Mouse (Mus musculus) right cerebral cortex, postnatal 25 days (tissue): ENCODE data around the gene Scaf11.

Source experiments
- DNase-seq: peaks from one replicate; pipeline ENCODE4 v3.0.0; 2022

Gene Scaf11

GRCm38 (mm10) chr15:96395071-96395470 is 65.6 kb downstream of the Scaf11 start:
- no peak for DNase-seq

GRCm38 (mm10) chr15:96392878-96393277 is 67.8 kb downstream of the Scaf11 start:
- no peak for DNase-seq

GRCm38 (mm10) chr15:96388565-96388964 is 72.1 kb downstream of the Scaf11 start:
- DNase-seq, result no peak

GRCm38 (mm10) chr15:96382223-96382622 is 78.4 kb downstream of the Scaf11 start:
- DNase-seq, result no peak

GRCm38 (mm10) chr15:96377701-96378100 is 82.9 kb downstream of the Scaf11 start:
- no peak for DNase-seq

GRCm38 (mm10) chr15:96377263-96377662 is 83.4 kb downstream of the Scaf11 start:
- no peak for DNase-seq

GRCm38 (mm10) chr15:96376214-96376613 is 84.4 kb downstream of the Scaf11 start:
- no peak for DNase-seq

GRCm38 (mm10) chr15:96373161-96373560 is 87.5 kb downstream of the Scaf11 start:
- DNase-seq, result no peak

GRCm38 (mm10) chr15:96372628-96373027 is 88.0 kb downstream of the Scaf11 start:
- DNase-seq, result no peak

GRCm38 (mm10) chr15:96371311-96371710 is 89.3 kb downstream of the Scaf11 start:
- DNase-seq, result no peak

GRCm38 (mm10) chr15:96366176-96366963 is 94.3 kb downstream of the Scaf11 start:
- DNase-seq, result no peak

GRCm38 (mm10) chr15:96365351-96365750 is 95.3 kb downstream of the Scaf11 start:
- DNase-seq, result no peak
